16 mouse cellular contexts compared by ENCODE assay signal in genomic region chr5:132876336-132876840, GRCm38 (mm10).
DNase-seq lines count a peak whose midpoint lies in the region; ATAC-seq and TF ChIP-seq lines count a peak whose summit lies in the region.
"Had no signal": no experiment of that assay in that cellular context is flagged by ENCODE, and none has a peak within 500 bp of the region (broad histone marks: within the 10 kb centered on the region; RNA-seq: fewer than 3 reads in every experiment).

No protein-coding gene starts in this region.

- peak; percentile 21 for DNase-seq in kidney, postnatal 10 days
- no peak for DNase-seq in kidney, postnatal 14 days
- peak; percentile 57 for DNase-seq in brain, embryonic 14.5 days (ENCODE audit: low read depth)
- peak; percentile 58 for DNase-seq in embryonic facial prominence, embryonic 10.5 days (ENCODE audit: low spot score)
- DNase-seq in lung, postnatal 4 days, result no peak
- DNase-seq in layer of hippocampus, adult 18-20 months (ENCODE audit: low spot score in 2 of 2), result no peak
- DNase-seq: adrenal gland, postnatal 36 days; heart, postnatal 14 days; liver; lung, adult 18-20 months had no signal

- peaks cover 16% of the 10 kb centered on the region for H3K4me1 ChIP-seq in embryonic facial prominence, embryonic 10.5 days
- H3K4me1 ChIP-seq in neural tube, embryonic 15.5 days, result peaks cover 10% of the 10 kb centered on the region

- TF ChIP-seq POLR2A in brain, embryonic 14.5 days (IDR thresholded peaks at IDR 0.05; ENCODE audit: borderline replicate concordance, extremely low read depth, insufficient read depth, insufficient read length, poor library complexity, severe bottlenecking), result no peak

- no peaks in the 10 kb centered on the region for H3K9me3 ChIP-seq in embryonic facial prominence, embryonic 10.5 days
- H3K9me3 ChIP-seq in neural tube, embryonic 15.5 days (replicated peaks), result no peaks in the 10 kb centered on the region
- H3K9me3 ChIP-seq: heart, embryonic 10.5 days had no signal

- no peak for TF ChIP-seq CTCF in brain, embryonic 14.5 days (IDR thresholded peaks at IDR 0.05; ENCODE audit: borderline replicate concordance, extremely low read depth, insufficient read depth, insufficient read length)

- H3K9ac ChIP-seq in neural tube, embryonic 15.5 days (replicated peaks), result no peak overlapping the region

- 0 out of 2 replicates have a peak overlapping the region, but pooled peaks have one; percentile 13 for H3K4me2 ChIP-seq in neural tube, embryonic 15.5 days

- 16% methylated on average over 6 of the region's 6 CpGs for WGBS in embryonic facial prominence, embryonic 10.5 days
- WGBS in neural tube, embryonic 15.5 days, result 39% methylated on average over 6 of the region's 6 CpGs

- peak overlapping the region; percentile 65 for H3K27ac ChIP-seq in embryonic facial prominence, embryonic 10.5 days (replicated peaks)
- no peak overlapping the region for H3K27ac ChIP-seq in neural tube, embryonic 15.5 days (replicated peaks)
- H3K27ac ChIP-seq: heart, embryonic 10.5 days; kidney, postnatal 0 days; macrophage had no signal

- ATAC-seq in neural tube, embryonic 15.5 days (ENCODE audit: low FRiP score), result no peak
- ATAC-seq: intestine, postnatal 0 days had no signal

- H3K4me3 ChIP-seq in embryonic facial prominence, embryonic 10.5 days, result no peak overlapping the region
- no peak overlapping the region for H3K4me3 ChIP-seq in neural tube, embryonic 15.5 days (replicated peaks)
- H3K4me3 ChIP-seq: heart, embryonic 10.5 days had no signal

- H3K27me3 ChIP-seq in embryonic facial prominence, embryonic 10.5 days (replicated peaks; ENCODE audit: low read depth, poor library complexity, severe bottlenecking), result no peaks in the 10 kb centered on the region
- H3K27me3 ChIP-seq in neural tube, embryonic 15.5 days (replicated peaks), result no peaks in the 10 kb centered on the region

- no peaks in the 10 kb centered on the region for H3K36me3 ChIP-seq in embryonic facial prominence, embryonic 10.5 days (replicated peaks)
- H3K36me3 ChIP-seq in neural tube, embryonic 15.5 days, result no peaks in the 10 kb centered on the region
- H3K36me3 ChIP-seq: G1E; heart, embryonic 10.5 days had no signal

Comparison
In these comparisons a context has a peak if more than half of its experiments do, and no peak if none do; other contexts are left out.
1. DNase-seq: peak in kidney, postnatal 10 days (single experiment), brain, embryonic 14.5 days (single experiment) and embryonic facial prominence, embryonic 10.5 days (single experiment); none in kidney, postnatal 14 days (single experiment), lung, postnatal 4 days (0 of 2) and layer of hippocampus, adult 18-20 months (0 of 2).